Mouse (Mus musculus) bone marrow macrophage, adult 2 months (primary cell): ENCODE measurements around the gene Ppp1r7. TPM values are rescaled to one million over a fixed set of nuclear protein-coding genes. Genes with fewer than 3 reads are reported as not detected.

Experiments used
- H3K27ac ChIP-seq: 2 replicates; pipeline ENCODE4 v1.5.1; 2012; ENCODE audit warnings: low read depth, low read length; ENCODE audit not compliant: insufficient read depth
- H3K4me1 ChIP-seq: 2 replicates; pipeline ENCODE4 v1.6.1; 2012; ENCODE audit warnings: low read length; ENCODE audit not compliant: control insufficient read depth, insufficient read depth
- H3K4me3 ChIP-seq: 2 replicates; pipeline ENCODE4 v1.5.1; 2012; ENCODE audit warnings: mild to moderate bottlenecking, low read length, moderate library complexity; ENCODE audit not compliant: insufficient read depth
- POLR2A ChIP-seq: IDR thresholded peaks from 2 replicates; pipeline ENCODE4 v1.6.1; 2012; ENCODE audit warnings: mild to moderate bottlenecking, low read depth, low read length, borderline replicate concordance
- polyA plus RNA-seq: library from polyadenylated mRNA; stranded (reverse); fragments of >200 nt; gene quantifications from 2 replicates; pipeline ENCODE4 v1.2.4, GENCODE M21; 2012; ENCODE audit not compliant: missing spikeins, insufficient read depth, insufficient read length

Gene Ppp1r7
- polyA plus RNA-seq, 1 experiment = 29.2 TPM

DNA sequence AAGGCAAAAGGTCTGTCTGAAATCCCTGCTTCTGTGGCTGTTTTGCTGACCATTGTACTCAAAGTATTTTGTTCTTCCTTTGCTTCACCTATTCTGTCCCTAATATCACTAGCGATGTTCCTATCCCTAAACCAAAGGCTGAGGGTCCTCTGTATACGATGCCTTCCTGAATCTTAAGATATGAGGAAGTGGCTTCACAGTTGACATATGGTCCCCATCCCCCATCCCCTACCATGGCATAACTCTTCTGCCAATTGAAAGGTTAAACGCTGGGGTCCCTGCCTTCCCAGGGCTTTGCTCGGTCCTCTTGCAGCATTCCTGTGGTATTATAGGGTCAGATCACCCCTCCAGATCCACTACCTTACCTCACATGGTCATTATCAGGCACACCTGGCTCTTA lies 60.7 kb downstream of the Ppp1r7 start:
- Histone ChIP-seq H3K27ac (no peak overlapping the region), H3K4me1 (no peaks in the 10 kb centered on the region; the same call in 1 of the 2 replicates), H3K4me3 (no peak overlapping the region)
- TF ChIP-seq POLR2A = no peak

Other genes starting within 250 kb of the Ppp1r7 start
- not detected in 2 replicates for gene Kif1a, start 240.9 kb upstream of the Ppp1r7 start, polyA plus RNA-seq
- gene Agxt, start 207.6 kb upstream of the Ppp1r7 start, polyA plus RNA-seq = not detected in 2 replicates
- gene 2310007B03Rik, start 181.9 kb upstream of the Ppp1r7 start, polyA plus RNA-seq = not detected in 2 replicates
- not detected in 2 replicates for gene Crocc2, start 174.1 kb upstream of the Ppp1r7 start, polyA plus RNA-seq
- 0.27 and 0.40 TPM in 2 replicates for gene Sned1, start 107.0 kb upstream of the Ppp1r7 start, polyA plus RNA-seq
- gene Mterf4, start 36.9 kb upstream of the Ppp1r7 start, polyA plus RNA-seq = 14.8 and 20.2 TPM in 2 replicates
- gene Pask, start 628 bp downstream of the Ppp1r7 start, polyA plus RNA-seq = 3.8 and 4.6 TPM in 2 replicates
- 0.64 TPM in 1 of 2 replicates, not detected in the other for gene Ano7, start 31.1 kb downstream of the Ppp1r7 start, polyA plus RNA-seq
- 79.8 and 89.9 TPM in 2 replicates for gene Hdlbp, start 136.0 kb downstream of the Ppp1r7 start, polyA plus RNA-seq
- 3.4 and 4.4 TPM in 2 replicates for gene Farp2, start 169.2 kb downstream of the Ppp1r7 start, polyA plus RNA-seq